Mouse (Mus musculus): ENCODE measurements around the gene Snx11.

- TF ChIP-seq HCFC1 (IDR thresholded peaks at IDR 0.05; ENCODE audit: borderline replicate concordance, insufficient read depth, low read length) (no peak), ZNF384 (IDR thresholded peaks at IDR 0.05; ENCODE audit: low read depth, low read length) (no peak), CHD2 (IDR thresholded peaks at IDR 0.05; ENCODE audit: low read depth, low read length) (no peak), ZC3H11A (IDR thresholded peaks at IDR 0.05; ENCODE audit: borderline replicate concordance, low read depth, low read length) (no peak), MAFK (IDR thresholded peaks at IDR 0.05; ENCODE audit: insufficient read depth, low read depth, low read length) (no peak)
These were observed 47.0 kb downstream of the Snx11 start for GRCm38 (mm10) chr11:96730327-96730726.

Data from ES-E14 (cell line).